Mouse (Mus musculus): ENCODE data around the gene Glipr1l2.

- no peak for TF ChIP-seq CTCF (conservative IDR thresholded peaks at IDR 0.05; ENCODE audit: low read length)
- no peak for TF ChIP-seq NANOG (IDR thresholded peaks at IDR 0.05; ENCODE audit: borderline replicate concordance, low read length)
Observed at GRCm38 (mm10) chr10:112051220-112051619, 31.9 kb upstream of the Glipr1l2 start.

Measured in E14TG2a.4 (cell line).